7 mouse cellular contexts compared by ENCODE assay signal in genomic region chr2:114174651-114175484, GRCm38 (mm10). TPM values are rescaled to one million over a fixed set of nuclear protein-coding genes. Genes with fewer than 3 reads are reported as not detected.
DNase-seq lines count a peak whose midpoint lies in the region; ATAC-seq lines count a peak whose summit lies in the region.

No protein-coding gene starts in this region.

- WGBS in intestine, embryonic 14.5 days = under 1% methylated on average over 44 of the region's 44 CpGs

- H3K27ac ChIP-seq in intestine, embryonic 14.5 days (ENCODE audit: low read depth) = no peak overlapping the region

- peak; percentile 88 for DNase-seq in adrenal gland, adult 2 months
- DNase-seq in embryo, embryonic 11 days = peak; percentile 91
- DNase-seq in gastrocnemius, postnatal 25 days = peak; percentile 73
- DNase-seq in intestine, embryonic 14.5 days (ENCODE audit: low spot score) = peak; percentile 81
- DNase-seq in left cerebral cortex, postnatal 14 days (ENCODE audit: low spot score in 2 of 2) = peak; percentile 79 to 90
- DNase-seq in mesoderm, embryonic 11.5 days (ENCODE audit: low read depth, low spot score) = peak; percentile 88
- peak; percentile 77 to 85 for DNase-seq in right cerebral cortex, postnatal 36 days (ENCODE audit: low spot score in 2 of 2)

- peak; percentile 94 for ATAC-seq in intestine, embryonic 14.5 days (replicated peaks; ENCODE audit: low FRiP score, low TSS enrichment, low read depth)

- peak overlapping the region; percentile 99 for H3K4me3 ChIP-seq in intestine, embryonic 14.5 days (ENCODE audit: low read depth, low read length)

- peaks cover 16% of the 10 kb centered on the region for H3K36me3 ChIP-seq in intestine, embryonic 14.5 days (ENCODE audit: control insufficient read depth, insufficient read depth, low read length)

- intact Hi-C loops in left cerebral cortex, postnatal 14 days (cut with DNase I) = no loop called here

- H3K9me3 ChIP-seq in intestine, embryonic 14.5 days (ENCODE audit: control insufficient read depth, low read length) = no peaks in the 10 kb centered on the region

- peaks cover 7% of the 10 kb centered on the region for H3K4me1 ChIP-seq in intestine, embryonic 14.5 days (replicated peaks; ENCODE audit: control insufficient read depth, insufficient read depth, low read length)

- peak overlapping the region; percentile 71 for H3K4me2 ChIP-seq in intestine, embryonic 14.5 days (ENCODE audit: low read length)

- peak overlapping the region; percentile 92 for H3K9ac ChIP-seq in intestine, embryonic 14.5 days (ENCODE audit: low read length)

- no peaks in the 10 kb centered on the region for H3K27me3 ChIP-seq in intestine, embryonic 14.5 days (replicated peaks; ENCODE audit: control insufficient read depth, insufficient read depth, low read length)

RNA-seq across cellular contexts. Expression of gene Aqr, which starts 12.0 kb away (rescaled TPM):
- 10 to 100 TPM; 32.5 to 40.9 TPM for total RNA-seq in adrenal gland, adult 2 months (2021)
- polyA plus RNA-seq in adrenal gland, adult 2 months (2012; rRNA removed) = 13.6 and 18.0 TPM in 2 replicates
- 10 to 100 TPM; 10.1 to 10.3 TPM for total RNA-seq in gastrocnemius, postnatal 25 days (2021)
- polyA plus RNA-seq in intestine, embryonic 14.5 days (2014; fragmentation: Nextera tagmentation; extraction: Ambion mirVana) = 48.5 and 53.2 TPM in 2 replicates
- 10 to 100 TPM; 27.1 to 30.9 TPM for total RNA-seq in left cerebral cortex, postnatal 14 days (2021)

RNA-seq across cellular contexts. Expression of gene Zfp770, which starts 26.4 kb away (rescaled TPM):
- total RNA-seq in adrenal gland, adult 2 months (2021) = 10 to 100 TPM; 10.4 to 11.6 TPM
- 0.21 and 0.29 TPM in 2 replicates for polyA plus RNA-seq in adrenal gland, adult 2 months (2012; rRNA removed)
- 10 to 100 TPM; 22.6 to 23.8 TPM for total RNA-seq in gastrocnemius, postnatal 25 days (2021)
- polyA plus RNA-seq in intestine, embryonic 14.5 days (2014; fragmentation: Nextera tagmentation; extraction: Ambion mirVana) = 5.5 and 6.2 TPM in 2 replicates
- total RNA-seq in left cerebral cortex, postnatal 14 days (2021) = 10 to 100 TPM; 28.7 to 29.3 TPM
